Mouse (Mus musculus) megakaryocyte-erythroid progenitor cell, adult 5-6 weeks (primary cell): ENCODE data around the gene Epgn. TPM values are rescaled to one million over a fixed set of nuclear protein-coding genes. Genes with fewer than 3 reads are reported as not detected.

Experiments used
- ATAC-seq: replicated peaks from 2 replicates; pipeline ENCODE4 v1.8.0; 2016; ENCODE audit warnings: mild to moderate bottlenecking, inconsistent platforms; ENCODE audit not compliant: severe bottlenecking, poor library complexity, low FRiP score, low TSS enrichment
- total RNA-seq, 2 experiments: library from RNA; stranded (forward) in 1 of 2; stranded (reverse) in 1 of 2; fragments of 200-1000, 215-1000 nt in 1 of 2; fragments of >200 nt in 1 of 2; fragmentation: Nextera tagmentation in 1 of 2; gene quantifications; 2 replicates each; pipeline ENCODE4 v1.2.3; 2014 to 2017

The Epgn gene
- total RNA-seq, 2 experiments from 2014 or later, result not detected

- no peak for ATAC-seq
Measured at GRCm38 (mm10) chr5:91083016-91083415, 55.8 kb downstream of the Epgn start.

Other genes with a start within 250 kb of the Epgn start
- not detected in 2 replicates for gene Cxcl3, start 241.4 kb upstream of the Epgn start, total RNA-seq (2014; fragmentation: Nextera tagmentation)
- 0.42 TPM in 1 of 2 replicates, not detected in the other for gene Cxcl3, start 241.4 kb upstream of the Epgn start, total RNA-seq (2017)
- not detected in 2 replicates for gene Cxcl15, start 232.9 kb upstream of the Epgn start, total RNA-seq (2014; fragmentation: Nextera tagmentation)
- not detected in 2 replicates for gene Cxcl15, start 232.9 kb upstream of the Epgn start, total RNA-seq (2017)
- not detected in 2 replicates for gene Cxcl1, start 136.2 kb upstream of the Epgn start, total RNA-seq (2014; fragmentation: Nextera tagmentation)
- gene Cxcl1, start 136.2 kb upstream of the Epgn start, total RNA-seq (2017), result 1.5 TPM in 1 of 2 replicates, not detected in the other
- gene Cxcl2, start 123.6 kb upstream of the Epgn start, total RNA-seq (2014; fragmentation: Nextera tagmentation), result not detected in 2 replicates
- gene Cxcl2, start 123.6 kb upstream of the Epgn start, total RNA-seq (2017), result 5.2 and 9.9 TPM in 2 replicates
- 20.6 and 24.1 TPM in 2 replicates for gene Mthfd2l, start 96.3 kb upstream of the Epgn start, total RNA-seq (2014; fragmentation: Nextera tagmentation)
- 16.1 and 19.1 TPM in 2 replicates for gene Mthfd2l, start 96.3 kb upstream of the Epgn start, total RNA-seq (2017)
- gene Ereg, start 47.2 kb downstream of the Epgn start, total RNA-seq (2014; fragmentation: Nextera tagmentation), result not detected in 2 replicates
- not detected in 2 replicates for gene Ereg, start 47.2 kb downstream of the Epgn start, total RNA-seq (2017)
- gene Areg, start 112.1 kb downstream of the Epgn start, total RNA-seq (2014; fragmentation: Nextera tagmentation), result not detected in 2 replicates
- gene Areg, start 112.1 kb downstream of the Epgn start, total RNA-seq (2017), result 3.8 TPM in 1 of 2 replicates, not detected in the other